Mouse (Mus musculus): Measurements from ENCODE around the gene Zfp296. TPM values are rescaled to one million over a fixed set of nuclear protein-coding genes. Genes with fewer than 3 reads are reported as not detected.

Gene Zfp296
- total RNA-seq, 2 experiments from 2014 or later: not detected

DNA sequence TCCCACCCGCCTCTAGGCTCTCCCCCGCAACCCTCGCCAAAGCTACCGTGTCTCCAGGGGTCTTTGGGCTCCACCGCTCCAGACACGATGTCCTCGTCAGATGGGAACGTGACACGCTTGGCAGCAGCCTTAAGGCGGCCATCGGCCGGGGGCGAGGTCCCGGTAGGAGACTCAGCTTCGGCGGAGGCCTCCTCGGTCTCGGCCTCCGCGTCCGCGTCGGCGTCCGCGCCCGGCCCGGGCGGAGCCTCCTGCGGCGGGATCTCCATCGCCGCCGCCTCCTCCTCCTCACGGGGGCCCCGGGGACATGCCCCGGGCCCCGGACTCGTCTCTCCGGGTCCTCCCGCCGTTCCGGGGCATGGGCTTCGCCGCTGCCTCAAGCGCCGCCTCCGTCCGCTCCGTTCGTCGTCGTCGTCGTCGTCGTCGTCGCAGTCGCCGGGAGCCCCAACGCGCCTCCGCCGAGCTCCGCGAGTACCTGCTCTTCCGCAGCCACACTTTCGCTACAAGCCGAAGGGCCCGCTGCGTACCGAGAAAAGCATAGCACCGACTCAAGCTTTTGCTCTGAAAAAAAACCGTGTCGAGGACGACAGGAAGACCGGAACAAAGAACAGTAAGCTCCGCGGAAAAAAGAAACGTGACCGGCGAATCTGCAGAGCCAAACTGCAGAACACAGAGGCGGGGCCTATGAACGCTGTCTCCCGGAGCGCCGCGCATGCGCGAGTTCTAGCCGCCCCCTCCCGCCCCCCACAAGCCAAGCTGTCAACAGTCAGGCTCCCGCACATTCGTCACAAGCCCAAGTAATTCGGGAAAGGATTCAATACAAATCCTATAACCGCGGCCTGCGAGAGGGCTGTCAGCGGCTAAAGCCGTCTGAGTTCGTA is 15.1 kb upstream of the Zfp296 start:
- peak; percentile 89 to 92 for DNase-seq (ENCODE audit: low spot score in 2 of 2)

GRCm38 (mm10) chr7:19562643-19563410 is 14.3 kb upstream of the Zfp296 start, which contains the start of gene Ppp1r37:
TSS of gene Ppp1r37 (minus strand) at chr7:19563076.
- peak in 1 of 2 experiments; percentile 22 for DNase-seq (ENCODE audit: low spot score in 2 of 2)

- no peak for DNase-seq (ENCODE audit: low spot score in 2 of 2)
Measured at GRCm38 (mm10) chr7:19563884-19564283, 13.2 kb upstream of the Zfp296 start.

DNA sequence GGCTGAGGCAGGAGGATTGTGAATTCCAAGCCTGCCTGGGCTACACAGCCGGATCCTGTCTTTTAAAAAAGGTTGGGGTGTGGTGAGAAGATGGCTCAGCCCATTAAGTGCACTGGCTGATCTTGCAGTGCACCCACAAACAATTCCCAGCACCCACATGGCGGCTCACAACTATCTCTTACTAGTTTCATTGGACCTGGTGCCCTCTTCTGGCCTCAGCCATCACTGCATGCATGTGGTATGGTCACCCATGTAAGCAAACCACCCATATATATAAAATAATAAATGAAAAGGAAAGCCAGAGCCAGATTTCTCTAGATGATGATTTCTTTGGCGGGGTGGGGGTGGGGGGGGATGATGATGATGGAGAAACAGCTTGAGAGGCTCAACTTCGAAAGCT is 12.6 kb upstream of the Zfp296 start:
- no peak for DNase-seq (ENCODE audit: low spot score in 2 of 2)

DNA sequence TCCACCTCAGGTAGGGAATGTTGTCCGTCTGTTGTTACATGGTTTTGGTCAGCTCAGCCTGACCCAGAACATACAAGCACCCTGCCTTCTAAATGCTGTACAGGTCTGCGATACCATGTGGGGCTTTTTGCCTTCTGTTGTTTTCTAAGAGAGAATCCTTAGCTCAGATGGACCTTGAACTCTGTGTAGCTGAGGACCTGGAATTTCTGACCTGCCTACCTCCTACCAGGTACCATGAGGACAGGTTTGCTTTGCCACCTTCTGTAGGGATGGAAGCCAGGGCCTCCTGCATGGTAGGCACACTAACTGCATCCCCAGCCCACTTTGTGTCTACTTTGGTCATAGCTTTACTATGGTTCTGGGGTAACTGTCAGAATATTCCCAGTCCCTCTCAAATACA is 11.3 kb upstream of the Zfp296 start:
- DNase-seq (ENCODE audit: low spot score in 2 of 2): no peak

GRCm38 (mm10) chr7:19567426-19567825 is 9.7 kb upstream of the Zfp296 start:
- DNase-seq (ENCODE audit: low spot score in 2 of 2): no peak

- no peak for DNase-seq (ENCODE audit: low spot score in 2 of 2)
Measured at GRCm38 (mm10) chr7:19569647-19570046, 7.4 kb upstream of the Zfp296 start.

GRCm38 (mm10) chr7:19572926-19573775 is 3.9 kb upstream of the Zfp296 start:
- peak; percentile 77 to 83 for DNase-seq (ENCODE audit: low spot score in 2 of 2)

- DNase-seq (ENCODE audit: low spot score in 2 of 2): no peak
Measured at GRCm38 (mm10) chr7:19573776-19574140, 3.3 kb upstream of the Zfp296 start.

GRCm38 (mm10) chr7:19575559-19575958 is 1.5 kb upstream of the Zfp296 start:
- DNase-seq (ENCODE audit: low spot score in 2 of 2): no peak

DNA sequence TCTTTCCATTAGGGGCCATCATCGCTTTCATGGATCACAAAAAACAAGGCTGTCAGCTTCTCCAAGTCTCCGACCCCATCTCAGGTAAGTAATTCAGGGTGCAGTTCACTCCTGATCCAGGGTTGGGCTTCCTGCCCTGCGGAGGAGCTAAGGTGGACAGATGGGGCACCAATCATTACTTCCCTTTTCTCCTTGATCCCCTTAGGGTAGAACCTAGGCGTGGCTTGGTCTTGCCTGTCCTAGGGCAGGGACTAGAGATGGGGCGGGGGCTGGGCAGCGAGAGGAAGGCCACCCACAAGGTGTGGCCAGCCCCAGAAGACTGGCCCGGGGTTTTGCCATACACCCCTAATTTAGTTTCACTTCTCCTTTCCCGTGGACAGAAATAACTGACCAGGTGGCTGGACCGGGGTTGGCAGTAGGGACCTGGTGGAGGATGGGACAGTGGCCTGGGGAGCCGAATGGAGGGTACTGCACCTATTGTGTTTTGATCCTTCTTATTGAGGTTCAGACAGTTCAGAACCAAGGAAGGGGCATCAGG is 859 bp downstream of the Zfp296 start:
- no peak for DNase-seq (ENCODE audit: low spot score in 2 of 2)

GRCm38 (mm10) chr7:19578436-19578835 is 1.3 kb downstream of the Zfp296 start:
- DNase-seq (ENCODE audit: low spot score in 2 of 2): no peak

GRCm38 (mm10) chr7:19579751-19580150 is 2.7 kb downstream of the Zfp296 start:
- DNase-seq (ENCODE audit: low spot score in 2 of 2): no peak

DNA sequence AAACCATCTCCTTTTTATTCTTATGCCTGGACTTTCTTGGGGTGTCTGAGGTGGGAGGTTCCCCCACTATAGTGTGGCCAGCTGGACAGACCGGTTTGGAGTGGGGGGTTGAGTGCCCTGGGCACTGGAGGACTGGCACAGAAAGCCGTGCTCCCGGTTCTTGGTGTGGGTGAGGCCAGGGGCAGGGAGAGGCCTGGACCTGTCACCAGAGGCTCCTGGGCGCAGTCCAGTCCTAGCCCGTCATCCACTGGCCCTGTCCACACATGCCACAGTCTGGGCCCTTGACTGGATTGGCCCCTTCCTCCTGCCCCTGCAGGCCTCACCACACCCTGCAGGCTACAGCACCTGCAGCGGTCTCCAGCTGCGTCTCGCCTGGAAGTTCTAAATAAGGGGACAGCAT is 3.5 kb downstream of the Zfp296 start:
- no peak for DNase-seq (ENCODE audit: low spot score in 2 of 2)

DNA sequence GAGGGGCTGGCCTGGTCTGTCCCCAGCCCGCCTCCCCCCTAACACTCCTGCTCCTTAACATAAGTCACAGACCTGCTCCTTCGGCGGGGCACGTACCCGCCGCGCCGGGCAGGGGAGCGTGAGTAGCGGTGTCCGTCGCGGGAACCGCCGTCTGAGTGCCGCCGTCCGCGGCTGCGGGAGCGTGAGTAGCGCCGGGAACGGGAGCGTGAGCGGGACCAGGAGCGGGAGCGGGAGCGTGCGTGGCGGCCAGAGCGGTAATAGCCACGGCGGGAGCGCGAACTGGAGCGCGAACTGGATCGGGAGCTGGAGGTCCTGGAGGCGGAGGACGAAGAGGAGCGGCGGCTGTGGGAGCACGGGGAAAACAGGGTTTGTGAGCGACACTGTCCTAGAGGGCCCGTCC is 9.2 kb downstream of the Zfp296 start:
- no peak for DNase-seq (ENCODE audit: low spot score in 2 of 2)

GRCm38 (mm10) chr7:19589207-19589606 is 12.1 kb downstream of the Zfp296 start:
- peak; percentile 61 to 68 for DNase-seq (ENCODE audit: low spot score in 2 of 2)

- peak; percentile 74 to 80 for DNase-seq (ENCODE audit: low spot score in 2 of 2)
Measured at GRCm38 (mm10) chr7:19589917-19590316, 12.8 kb downstream of the Zfp296 start.

- no peak for DNase-seq (ENCODE audit: low spot score in 2 of 2)
Measured at GRCm38 (mm10) chr7:19593061-19593730, 16.1 kb downstream of the Zfp296 start.

GRCm38 (mm10) chr7:19600562-19600961 is 23.5 kb downstream of the Zfp296 start:
- DNase-seq (ENCODE audit: low spot score in 2 of 2): peak; percentile 39 to 58

DNA sequence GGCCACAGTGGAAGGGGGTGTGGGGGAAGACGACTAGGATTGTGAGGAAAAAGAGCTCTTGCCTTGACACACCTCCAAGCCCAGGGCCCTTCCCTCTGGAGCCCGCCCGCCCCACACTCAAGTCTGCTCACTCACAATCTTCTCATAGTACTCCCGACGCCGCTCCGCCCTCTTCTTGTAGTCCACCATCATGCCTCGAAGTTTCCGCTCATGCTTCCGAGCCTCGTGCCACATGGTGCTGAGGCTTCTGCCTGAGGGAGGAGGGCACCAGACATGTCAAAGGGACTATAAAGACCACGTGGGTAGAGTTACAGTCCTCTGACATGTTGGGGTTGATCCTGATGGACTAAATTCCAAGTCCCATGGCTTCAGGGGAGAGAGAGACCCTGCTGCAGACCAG is 26.0 kb downstream of the Zfp296 start:
- no peak for DNase-seq (ENCODE audit: low spot score in 2 of 2)
